Mouse (Mus musculus) C2C12 (cell line): ENCODE results near the gene Sco2.

Experiments
- CTCF ChIP-seq: IDR thresholded peaks from one replicate; pipeline ENCODE4 v1.5.1; 2011; ENCODE audit not compliant: control insufficient read depth, insufficient read depth, insufficient read length
- MAX ChIP-seq: IDR thresholded peaks from one replicate; pipeline ENCODE4 v1.6.1; 2011; ENCODE audit warnings: mild to moderate bottlenecking, control low read depth
- MYOD1 ChIP-seq: IDR thresholded peaks from one replicate; pipeline ENCODE4 v1.6.1; 2011; ENCODE audit warnings: low read depth; ENCODE audit not compliant: control insufficient read depth, insufficient read length
- USF1 ChIP-seq: IDR thresholded peaks from one replicate; pipeline ENCODE4 v1.6.1; 2011; ENCODE audit warnings: low read depth, mild to moderate bottlenecking, control low read depth, moderate library complexity

DNA sequence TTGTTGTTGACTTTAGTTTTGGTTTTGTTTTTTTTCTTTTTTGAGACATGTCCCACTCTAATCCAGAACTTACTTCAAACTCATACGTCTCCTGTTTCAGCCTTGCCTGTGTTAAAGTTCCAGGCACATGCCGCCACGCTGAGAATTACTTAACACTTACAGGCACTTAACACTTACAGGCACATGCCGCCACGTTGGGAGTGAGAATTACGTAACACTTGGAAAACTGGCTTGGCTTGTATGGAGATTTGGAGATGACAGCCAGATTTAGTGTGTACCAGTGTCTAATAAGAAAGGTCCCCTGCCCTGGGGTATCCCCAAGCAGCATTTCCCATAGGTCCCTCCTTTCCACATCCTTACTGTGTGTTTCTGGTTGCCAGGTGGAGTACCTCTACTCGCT lies 10.6 kb downstream of the Sco2 start:
- TF ChIP-seq CTCF: no peak
- no peak for TF ChIP-seq MAX
- no peak for TF ChIP-seq MYOD1
- no peak for TF ChIP-seq USF1
